8 mouse cellular contexts compared by ENCODE assay signal in genomic region chr14:45388345-45389181, GRCm38 (mm10). TPM values are rescaled to one million over a fixed set of nuclear protein-coding genes. Genes with fewer than 3 reads are reported as not detected.
DNase-seq lines count a peak whose midpoint lies in the region; ATAC-seq and TF ChIP-seq lines count a peak whose summit lies in the region.

No protein-coding gene starts in this region.

- H3K9ac ChIP-seq in kidney, embryonic 15.5 days = peak overlapping the region; percentile 86
- peak overlapping the region; percentile 80 for H3K9ac ChIP-seq in limb, embryonic 15.5 days
- peak overlapping the region; percentile 83 for H3K9ac ChIP-seq in midbrain, postnatal 0 days (replicated peaks; ENCODE audit: low read length, poor library complexity, severe bottlenecking)

- TF ChIP-seq CTCF in C2C12 (IDR thresholded peaks at IDR 0.05; ENCODE audit: control insufficient read depth, insufficient read depth, insufficient read length) = no peak
- TF ChIP-seq CTCF in embryonic fibroblast, embryonic 13.5 days (IDR thresholded peaks at IDR 0.05; ENCODE audit: borderline replicate concordance, insufficient read depth, low read length) = no peak
- peak; percentile 34 for TF ChIP-seq CTCF in midbrain, postnatal 0 days (IDR thresholded peaks at IDR 0.05)

- peaks cover under 1% of the 10 kb centered on the region for H3K36me3 ChIP-seq in C2C12 (ENCODE audit: control insufficient read depth, insufficient read depth)
- H3K36me3 ChIP-seq in heart, embryonic 10.5 days = 0 out of 2 replicates have a peak, but pooled peaks cover 4% of the 10 kb centered on the region
- H3K36me3 ChIP-seq in kidney, embryonic 15.5 days = no peaks in the 10 kb centered on the region
- H3K36me3 ChIP-seq in limb, embryonic 15.5 days = peaks cover 2% of the 10 kb centered on the region; the same call in 1 of the 2 replicates
- no peaks in the 10 kb centered on the region for H3K36me3 ChIP-seq in midbrain, postnatal 0 days (ENCODE audit: insufficient read depth, low read length)

- TF ChIP-seq POLR2A in embryonic fibroblast, embryonic 13.5 days (IDR thresholded peaks at IDR 0.05; ENCODE audit: low read depth, low read length) = peak; percentile 80

- no peaks in the 10 kb centered on the region for H3K9me3 ChIP-seq in heart, embryonic 10.5 days
- H3K9me3 ChIP-seq in kidney, embryonic 15.5 days (replicated peaks) = no peaks in the 10 kb centered on the region
- no peaks in the 10 kb centered on the region for H3K9me3 ChIP-seq in limb, embryonic 15.5 days
- no peaks in the 10 kb centered on the region for H3K9me3 ChIP-seq in midbrain, postnatal 0 days (ENCODE audit: low read length)

- peaks cover 4% of the 10 kb centered on the region for H3K79me3 ChIP-seq in C2C12 (ENCODE audit: low read depth)

- DNase-seq in brain, adult 2 months (ENCODE audit: low read depth, low spot score) = peak; percentile 96
- peak; percentile 96 for DNase-seq in heart, embryonic 10.5 days (ENCODE audit: low spot score)
- DNase-seq in midbrain, postnatal 0 days (ENCODE audit: low spot score) = peak; percentile 89
- peak; percentile 66 to 67 for DNase-seq in spleen, postnatal 14 days (ENCODE audit: low spot score in 2 of 2)

- H3K4me3 ChIP-seq in C2C12 (ENCODE audit: insufficient read depth, poor library complexity, severe bottlenecking) = peak overlapping the region; percentile 75
- H3K4me3 ChIP-seq in embryonic fibroblast, embryonic 13.5 days (ENCODE audit: insufficient read depth, low read length) = peak overlapping the region; percentile 87
- H3K4me3 ChIP-seq in heart, embryonic 10.5 days = peak overlapping the region; percentile 81
- H3K4me3 ChIP-seq in kidney, embryonic 15.5 days (replicated peaks) = peak overlapping the region; percentile 81
- peak overlapping the region; percentile 75 for H3K4me3 ChIP-seq in limb, embryonic 15.5 days
- H3K4me3 ChIP-seq in midbrain, postnatal 0 days (ENCODE audit: low read depth, low read length) = peak overlapping the region; percentile 70

- H3K27ac ChIP-seq in embryonic fibroblast, embryonic 13.5 days (ENCODE audit: insufficient read depth, low read length) = peak overlapping the region; percentile 60
- H3K27ac ChIP-seq in heart, embryonic 10.5 days = peak overlapping the region; percentile 95
- peak overlapping the region; percentile 93 for H3K27ac ChIP-seq in kidney, embryonic 15.5 days
- peak overlapping the region; percentile 86 for H3K27ac ChIP-seq in limb, embryonic 15.5 days
- H3K27ac ChIP-seq in midbrain, postnatal 0 days (ENCODE audit: low read depth, low read length) = peak overlapping the region; percentile 78

- H3K27me3 ChIP-seq in C2C12 (ENCODE audit: control insufficient read depth, insufficient read depth, insufficient read length) = no peaks in the 10 kb centered on the region
- H3K27me3 ChIP-seq in heart, embryonic 10.5 days (ENCODE audit: insufficient read depth, poor library complexity, severe bottlenecking) = no peaks in the 10 kb centered on the region
- H3K27me3 ChIP-seq in kidney, embryonic 15.5 days = no peaks in the 10 kb centered on the region
- H3K27me3 ChIP-seq in limb, embryonic 15.5 days = no peaks in the 10 kb centered on the region
- H3K27me3 ChIP-seq in midbrain, postnatal 0 days (ENCODE audit: insufficient read depth, low read length) = no peaks in the 10 kb centered on the region

- peaks cover 40% of the 10 kb centered on the region for H3K79me2 ChIP-seq in C2C12 (ENCODE audit: control insufficient read depth, insufficient read depth)

- peak overlapping the region; percentile 83 for H3ac ChIP-seq in C2C12 (ENCODE audit: control insufficient read depth, insufficient read length, low read depth)

- H3K4me2 ChIP-seq in kidney, embryonic 15.5 days = peak overlapping the region; percentile 81
- H3K4me2 ChIP-seq in limb, embryonic 15.5 days = peak overlapping the region; percentile 70
- H3K4me2 ChIP-seq in midbrain, postnatal 0 days (ENCODE audit: low read depth, low read length, poor library complexity, severe bottlenecking) = peak overlapping the region; percentile 79

- WGBS in heart, embryonic 10.5 days = under 1% methylated on average over 64 of the region's 71 CpGs
- WGBS in kidney, embryonic 15.5 days = under 1% methylated on average over 68 of the region's 71 CpGs
- WGBS in limb, embryonic 15.5 days = under 1% methylated on average over 71 of the region's 71 CpGs
- under 1% methylated on average over 70 of the region's 71 CpGs for WGBS in midbrain, postnatal 0 days

- H3K4me1 ChIP-seq in embryonic fibroblast, embryonic 13.5 days (ENCODE audit: control insufficient read depth, insufficient read depth, low read length) = 0 out of 2 replicates have a peak, but pooled peaks cover 2% of the 10 kb centered on the region
- peaks cover 14% of the 10 kb centered on the region for H3K4me1 ChIP-seq in heart, embryonic 10.5 days
- peaks cover 17% of the 10 kb centered on the region for H3K4me1 ChIP-seq in kidney, embryonic 15.5 days
- peaks cover 5% of the 10 kb centered on the region for H3K4me1 ChIP-seq in limb, embryonic 15.5 days
- peaks cover 3% of the 10 kb centered on the region; the same call in 1 of the 2 replicates for H3K4me1 ChIP-seq in midbrain, postnatal 0 days (ENCODE audit: insufficient read depth, low read length)

- ATAC-seq in kidney, embryonic 15.5 days (replicated peaks; ENCODE audit: low FRiP score) = peak; percentile 97
- peak; percentile 97 for ATAC-seq in limb, embryonic 15.5 days (ENCODE audit: insufficient number of reproducible peaks, low FRiP score, low TSS enrichment, low read depth)
- ATAC-seq in midbrain, postnatal 0 days (ENCODE audit: low FRiP score) = peak; percentile 96

TF ChIP-seq in C2C12, 6 proteins besides CTCF, POLR2A, EP300 and RAD21:
- TF ChIP-seq MAX (IDR thresholded peaks at IDR 0.05) (peak; percentile 77), MYOG (IDR thresholded peaks at IDR 0.05; ENCODE audit: control insufficient read depth, extremely low read depth, insufficient read length) (no peak), CEBPB (IDR thresholded peaks at IDR 0.05; ENCODE audit: low read depth) (peak; percentile 35)

RNA-seq across cellular contexts. Expression of gene Gnpnat1, which starts 16.1 kb away (rescaled TPM):
- polyA plus RNA-seq in C2C12 (2012; fragmentation: generic; extraction: Trizol) = 12.5 TPM
- polyA plus RNA-seq in embryonic fibroblast, embryonic 13.5 days (2011; ENCODE audit: insufficient read length, low read depth, missing spikeins) = 90.3 and 97.4 TPM in 2 replicates
- polyA plus RNA-seq in heart, embryonic 10.5 days (2016; fragmentation: Nextera tagmentation; extraction: Ambion mirVana) = 34.9 and 54.4 TPM in 2 replicates
- polyA plus RNA-seq in kidney, embryonic 15.5 days (2015; fragmentation: Nextera tagmentation; extraction: Ambion mirVana) = 55.6 and 60.2 TPM in 2 replicates
- polyA plus RNA-seq in limb, embryonic 15.5 days (2015; fragmentation: Nextera tagmentation; extraction: Ambion mirVana) = 41.9 and 45.8 TPM in 2 replicates
- 17.6 and 26.2 TPM in 2 replicates for total RNA-seq in midbrain, postnatal 0 days (2014; rRNA removed)
- 19.1 and 23.5 TPM in 2 replicates for polyA plus RNA-seq in midbrain, postnatal 0 days (2015; fragmentation: Nextera tagmentation; extraction: Ambion mirVana)

RNA-seq across cellular contexts. Expression of gene Styx, which starts 37.7 kb away (rescaled TPM):
- polyA plus RNA-seq in C2C12 (2012; fragmentation: generic; extraction: Trizol) = 6.7 TPM
- polyA plus RNA-seq in embryonic fibroblast, embryonic 13.5 days (2011; ENCODE audit: insufficient read length, low read depth, missing spikeins) = 14.8 and 20.9 TPM in 2 replicates
- polyA plus RNA-seq in heart, embryonic 10.5 days (2016; fragmentation: Nextera tagmentation; extraction: Ambion mirVana) = 45.3 and 49.6 TPM in 2 replicates
- polyA plus RNA-seq in kidney, embryonic 15.5 days (2015; fragmentation: Nextera tagmentation; extraction: Ambion mirVana) = 57.0 and 69.9 TPM in 2 replicates
- 59.8 and 67.0 TPM in 2 replicates for polyA plus RNA-seq in limb, embryonic 15.5 days (2015; fragmentation: Nextera tagmentation; extraction: Ambion mirVana)
- total RNA-seq in midbrain, postnatal 0 days (2014; rRNA removed) = 24.3 and 26.8 TPM in 2 replicates
- 64.0 and 72.1 TPM in 2 replicates for polyA plus RNA-seq in midbrain, postnatal 0 days (2015; fragmentation: Nextera tagmentation; extraction: Ambion mirVana)

RNA-seq across cellular contexts. Expression of gene Psmc6, which starts 59.0 kb away (rescaled TPM):
- 47.5 TPM for polyA plus RNA-seq in C2C12 (2012; fragmentation: generic; extraction: Trizol)
- polyA plus RNA-seq in embryonic fibroblast, embryonic 13.5 days (2011; ENCODE audit: insufficient read length, low read depth, missing spikeins) = 486 and 500 TPM in 2 replicates
- polyA plus RNA-seq in heart, embryonic 10.5 days (2016; fragmentation: Nextera tagmentation; extraction: Ambion mirVana) = 146 and 161 TPM in 2 replicates
- 153 and 164 TPM in 2 replicates for polyA plus RNA-seq in kidney, embryonic 15.5 days (2015; fragmentation: Nextera tagmentation; extraction: Ambion mirVana)
- 131 and 134 TPM in 2 replicates for polyA plus RNA-seq in limb, embryonic 15.5 days (2015; fragmentation: Nextera tagmentation; extraction: Ambion mirVana)
- 105 and 128 TPM in 2 replicates for total RNA-seq in midbrain, postnatal 0 days (2014; rRNA removed)
- 136 and 139 TPM in 2 replicates for polyA plus RNA-seq in midbrain, postnatal 0 days (2015; fragmentation: Nextera tagmentation; extraction: Ambion mirVana)

Comparison
In these comparisons a context has a peak if more than half of its experiments do, and no peak if none do; other contexts are left out.
1. Peak in every context shown above with its lines: DNase-seq, ATAC-seq, H3K4me3 ChIP-seq and H3K27ac ChIP-seq.